Mouse (Mus musculus): Measurements from ENCODE around the gene Slc43a2.

- TF ChIP-seq CTCF (IDR thresholded peaks at IDR 0.05; ENCODE audit: low read depth, low read length) (no peak), GATA1 (IDR thresholded peaks at IDR 0.05; ENCODE audit: borderline replicate concordance, low read length) (no peak), TAL1 (conservative IDR thresholded peaks at IDR 0.05; ENCODE audit: low read depth, low read length) (no peak), GATA2 (IDR thresholded peaks at IDR 0.05; ENCODE audit: borderline replicate concordance, low read depth, low read length) (no peak), POLR2AphosphoS5 (IDR thresholded peaks at IDR 0.05; ENCODE audit: insufficient replicate concordance, low read depth, low read length) (no peak)
Observed at GRCm38 (mm10) chr11:75568115-75568511, 36.6 kb downstream of the Slc43a2 start.

Data from G1E (cell line).